Mouse (Mus musculus) 416B (cell line): ENCODE measurements at regions not wholly inside any gene's neighbourhood (a gene's known extent, or its start where the extent isn't known, plus 50 kb on each side); places are given as distances from the start of the nearest gene placed in this dataset.
"Not testable (repeated sequence)": the region's sequence is repeated elsewhere in the genome, so short reads cannot be mapped to it uniquely, and the experiment has no call there.

ENCODE experiments used
- DNase-seq: peaks from one replicate; pipeline ENCODE4 v3.0.0; 2011; ENCODE audit warnings: low read depth

GRCm38 (mm10) chr6:100425551-100425950, 138.3 kb upstream of the Rybp start:
- DNase-seq: no peak

DNA sequence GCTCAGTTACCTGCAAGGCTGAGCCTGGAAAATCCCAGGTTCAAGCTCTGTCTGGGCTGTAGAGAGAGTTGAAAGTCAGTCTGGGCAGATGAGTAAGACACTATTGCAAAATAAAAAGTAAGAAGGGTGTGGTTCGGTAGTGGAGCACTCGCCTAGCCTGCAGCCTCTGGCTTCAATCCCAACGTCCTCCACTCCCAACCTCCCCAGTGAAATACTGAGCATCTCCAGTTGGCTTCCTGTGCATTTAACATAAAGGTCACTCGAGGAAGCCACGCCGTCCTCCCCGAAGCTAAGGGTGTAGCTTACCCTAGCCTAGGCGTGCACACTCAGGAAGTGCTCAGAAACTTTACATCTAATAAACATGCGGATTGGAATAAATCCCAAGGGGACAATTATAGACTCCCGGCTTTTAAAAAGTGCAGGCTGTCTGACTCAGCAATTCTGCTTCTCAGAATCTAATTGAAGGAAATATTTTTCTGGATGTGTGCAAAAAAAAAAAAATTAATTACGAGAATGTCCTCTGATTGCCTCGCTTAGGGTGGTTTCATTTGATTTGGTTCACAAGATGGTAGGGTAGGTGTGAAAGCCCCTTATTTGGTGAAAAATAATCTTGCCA, 137.6 kb upstream of the Rybp start:
- DNase-seq: no peak

- DNase-seq: no peak
Measured at GRCm38 (mm10) chr6:100424181-100424580, 136.9 kb upstream of the Rybp start.

DNA sequence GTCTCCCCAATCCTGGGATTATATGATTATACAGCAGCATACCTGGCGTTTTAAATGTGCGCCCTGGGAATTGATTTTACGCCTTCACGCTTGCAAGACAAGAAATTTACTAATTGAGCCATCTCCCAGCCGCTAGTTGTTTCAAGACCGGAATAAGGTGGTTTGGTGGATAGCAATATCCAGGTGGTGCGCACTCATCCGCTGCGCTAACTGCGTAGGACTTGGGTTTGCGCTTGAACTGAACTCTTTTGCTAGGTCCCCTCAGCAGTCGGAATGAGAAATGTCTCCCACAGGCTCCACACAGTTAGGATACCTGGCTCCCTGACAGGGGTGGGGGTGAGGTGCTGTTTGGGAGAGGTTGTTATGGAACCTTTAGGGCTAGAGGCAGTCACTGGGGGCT, 136.4 kb upstream of the Rybp start:
- DNase-seq: no peak

DNA sequence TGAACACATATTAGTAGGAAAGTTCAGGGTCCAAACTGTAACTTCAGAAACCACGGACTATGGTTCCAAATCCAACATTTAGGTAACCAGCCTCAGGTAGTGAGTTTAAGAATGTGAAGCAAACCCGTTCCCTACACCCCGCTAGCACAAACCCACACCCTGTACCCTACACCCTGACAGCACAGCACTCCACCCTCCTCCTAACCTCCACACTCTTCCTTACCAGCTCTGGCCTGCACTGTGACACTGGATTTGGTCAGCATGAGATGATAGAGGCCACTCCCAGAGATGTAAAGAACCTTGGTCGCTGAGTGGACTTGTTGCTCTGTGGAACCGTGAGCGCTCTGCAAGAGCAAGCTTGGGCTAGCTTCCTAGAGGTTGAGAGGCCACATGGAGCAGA, 135.3 kb upstream of the Rybp start:
- no peak for DNase-seq

DNA sequence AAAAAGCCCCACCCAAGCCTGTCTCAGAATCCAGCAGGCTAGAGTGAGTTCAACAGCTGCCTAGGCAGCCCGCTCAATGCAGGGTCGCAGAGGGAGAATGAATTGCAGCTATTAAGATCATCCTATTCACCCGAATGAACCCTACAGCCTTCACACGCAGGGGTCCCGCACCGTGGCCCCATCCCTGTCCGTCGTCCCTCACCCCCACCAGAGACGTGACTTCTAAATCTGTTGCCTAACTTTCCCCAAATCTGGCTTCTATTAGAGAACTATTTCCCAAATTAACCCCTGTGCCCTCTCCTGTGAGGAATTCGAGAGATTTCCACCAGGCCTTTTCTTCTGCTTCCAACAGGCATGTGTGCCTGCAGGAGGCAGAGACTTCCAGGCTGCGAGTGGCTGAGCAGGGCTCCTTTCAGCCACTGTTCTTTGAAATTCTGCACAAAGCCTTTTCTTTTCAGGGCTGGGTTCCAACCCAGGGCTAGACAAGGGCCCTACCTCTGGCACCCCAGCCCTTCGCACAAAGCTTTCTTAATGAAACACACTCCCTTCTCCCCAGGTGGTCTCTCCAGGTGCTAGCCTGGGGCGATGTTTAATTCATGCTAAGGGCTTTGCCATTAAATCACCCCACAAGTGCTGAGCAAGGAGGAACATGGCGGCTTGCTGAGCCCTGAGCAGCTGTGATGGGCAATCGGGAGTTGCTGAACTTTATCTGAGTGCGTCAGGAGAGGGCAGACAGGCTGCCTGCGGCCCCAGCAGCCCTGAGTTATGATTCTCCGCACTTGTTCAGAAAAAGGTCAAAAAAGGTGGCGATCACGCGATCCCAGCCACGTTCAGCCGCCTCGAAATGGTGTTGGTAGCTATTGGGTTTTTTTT, 134.7 kb upstream of the Rybp start:
- DNase-seq: no peak

GRCm38 (mm10) chr6:100420602-100421001, 133.3 kb upstream of the Rybp start:
- no peak for DNase-seq

DNA sequence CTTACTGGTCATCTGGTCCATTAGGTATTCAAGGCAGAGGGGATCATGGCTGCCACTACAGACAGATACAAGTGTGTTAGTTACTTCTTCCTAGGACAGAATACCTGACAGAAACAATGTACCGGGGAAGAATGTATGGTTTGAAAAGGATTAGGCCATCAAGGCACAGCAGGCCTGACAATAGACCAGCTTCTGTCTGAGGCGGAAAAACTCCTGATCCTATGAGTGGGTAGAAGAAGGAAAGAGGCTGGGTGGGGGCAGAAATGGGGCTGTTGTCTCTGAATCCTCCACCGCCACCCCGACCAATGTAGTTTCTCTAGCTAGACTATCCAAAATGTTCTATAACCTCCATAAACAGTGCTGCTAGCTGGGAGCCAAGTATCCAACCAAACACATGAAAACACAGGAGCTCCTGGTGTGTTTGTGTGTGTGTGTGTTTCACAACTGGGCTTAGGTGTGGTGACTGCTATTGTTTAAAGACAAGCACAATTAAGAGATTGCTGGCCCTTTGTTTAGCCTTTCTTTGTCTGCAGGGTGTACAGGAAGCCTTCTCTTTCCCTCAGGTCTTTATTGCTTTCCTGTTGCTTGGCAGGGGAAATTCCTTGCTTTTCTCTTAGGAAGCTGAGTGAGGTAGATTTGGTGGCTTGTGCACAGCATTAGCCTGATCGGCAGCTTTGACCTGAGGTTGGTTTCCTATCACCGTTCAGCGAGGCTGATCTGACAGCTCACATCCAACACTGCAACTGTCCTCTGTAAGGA, 132.7 kb upstream of the Rybp start:
- DNase-seq: no peak

- peak; percentile 70 for DNase-seq
Measured at GRCm38 (mm10) chr6:100416046-100416445, 128.8 kb upstream of the Rybp start.

GRCm38 (mm10) chr6:100415514-100415913, 128.2 kb upstream of the Rybp start:
- DNase-seq: no peak

GRCm38 (mm10) chr6:100414836-100415235, 127.6 kb upstream of the Rybp start:
- no peak for DNase-seq

GRCm38 (mm10) chr6:100412486-100412885, 125.2 kb upstream of the Rybp start:
- no peak for DNase-seq

DNA sequence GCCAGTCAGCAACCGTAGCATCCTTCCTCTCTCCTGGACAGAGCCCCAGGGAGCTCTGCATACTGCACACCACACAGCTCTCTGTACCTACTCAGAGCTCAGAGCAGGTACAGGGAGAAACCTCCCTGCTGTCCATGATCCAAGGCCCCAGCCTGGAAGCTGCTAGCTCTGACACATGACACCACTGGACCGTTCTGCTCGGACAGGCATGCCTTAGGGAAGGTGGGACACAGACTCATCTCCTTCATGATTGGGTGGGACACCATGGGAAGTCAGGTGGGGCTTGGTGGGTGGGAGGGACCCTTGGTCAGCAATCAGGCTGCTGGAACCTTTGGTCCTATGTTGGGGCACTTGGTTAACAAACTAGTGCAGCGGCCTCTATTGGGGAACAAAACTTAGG, 124.7 kb upstream of the Rybp start:
- no peak for DNase-seq

GRCm38 (mm10) chr6:100410067-100410631, 122.9 kb upstream of the Rybp start:
- no peak for DNase-seq

- DNase-seq: no peak
Measured at GRCm38 (mm10) chr6:100408826-100409225, 121.5 kb upstream of the Rybp start.

DNA sequence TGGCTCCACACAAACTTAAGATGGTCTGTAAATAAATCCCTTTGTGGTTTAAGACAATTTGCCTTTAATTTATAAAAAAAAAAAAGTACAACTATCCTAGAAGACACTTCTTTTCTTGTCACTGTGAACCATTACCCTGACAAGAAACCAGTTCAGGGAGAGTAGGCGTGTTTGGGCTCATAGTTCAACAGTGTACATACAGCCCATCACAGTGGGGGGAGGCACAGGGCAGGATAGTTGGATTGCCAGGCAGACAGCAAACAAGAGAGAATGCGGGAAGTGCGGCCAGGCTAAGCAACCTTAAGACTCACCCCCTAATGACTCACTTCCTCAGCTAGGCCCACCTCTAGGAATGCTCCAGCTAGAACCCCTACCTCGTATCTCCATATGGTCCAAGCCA, 119.2 kb upstream of the Rybp start:
- peak; percentile 19 for DNase-seq

- DNase-seq: no peak
Measured at GRCm38 (mm10) chr6:100404161-100404560, 116.9 kb upstream of the Rybp start.

DNA sequence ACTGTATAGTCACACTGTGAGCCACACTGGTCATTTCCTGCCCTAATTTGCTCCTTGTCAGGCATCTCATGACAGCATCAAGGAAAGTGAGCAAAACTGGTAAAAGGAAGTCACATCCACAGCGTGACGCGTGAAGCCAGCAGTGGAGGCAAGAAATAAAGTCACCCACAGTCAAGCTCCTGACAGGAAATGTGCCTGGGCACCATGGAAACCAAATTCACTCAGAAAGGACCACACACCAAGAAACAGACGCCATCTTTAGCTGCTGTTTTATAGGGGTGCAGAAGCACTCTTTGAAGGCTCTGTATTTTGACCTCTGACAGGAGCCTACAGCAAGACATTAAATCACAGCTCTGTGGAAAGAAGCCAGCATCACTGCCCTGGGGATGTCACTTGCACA, 115.4 kb upstream of the Rybp start:
- no peak for DNase-seq

- DNase-seq: no peak
Measured at GRCm38 (mm10) chr6:100401728-100402127, 114.4 kb upstream of the Rybp start.

DNA sequence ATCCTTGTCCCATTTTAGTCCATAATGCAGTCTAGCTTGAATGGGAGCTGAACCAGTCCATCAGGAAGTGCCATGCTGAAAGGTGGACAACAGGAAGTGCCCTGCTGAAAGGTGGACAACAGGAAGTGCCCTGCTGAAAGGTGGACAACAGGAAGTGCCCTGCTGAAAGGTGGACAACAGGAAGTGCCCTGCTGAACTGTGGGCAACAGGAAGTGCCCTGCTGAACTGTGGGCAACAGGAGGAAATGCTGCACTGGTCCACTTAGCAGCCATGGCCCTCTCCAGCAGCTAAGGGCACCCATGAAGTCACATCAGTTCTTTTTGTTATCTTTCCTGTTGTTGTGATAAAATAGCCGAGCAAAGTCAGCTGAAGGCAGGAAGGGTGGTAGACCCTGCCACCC, 112.1 kb upstream of the Rybp start:
- not testable (repeated sequence) for DNase-seq

- no peak for DNase-seq
Measured at GRCm38 (mm10) chr6:100396311-100397200, 109.3 kb upstream of the Rybp start.
